Mouse (Mus musculus) midbrain, embryonic 12.5 days (tissue): ENCODE measurements at regions not wholly inside any gene's neighbourhood (a gene's known extent, or its start where the extent isn't known, plus 50 kb on each side); places are given as distances from the start of the nearest gene placed in this dataset.
A peak's percentile ranks its signal among the peaks of the same experiment; 100 is the strongest.

Experiments
- ATAC-seq: fragments of 200-750 bp; cut with Nextera tagmentation; 2 replicates; pipeline ENCODE4 v1.8.0; 2017; ENCODE audit warnings: low read depth, moderate TSS enrichment, moderate library complexity; ENCODE audit not compliant: low FRiP score
- H3K27ac ChIP-seq: fragments of 300-500 bp; sonication (generic); replicated peaks from 2 replicates; pipeline ENCODE4 v1.5.1; 2016; ENCODE audit warnings: mild to moderate bottlenecking
- H3K27me3 ChIP-seq: fragments of 300-500 bp; sonication (generic); 2 replicates; pipeline ENCODE4 v1.6.1; 2016; ENCODE audit warnings: mild to moderate bottlenecking
- H3K36me3 ChIP-seq: fragments of 300-500 bp; sonication (generic); 2 replicates; pipeline ENCODE4 v1.6.1; 2016
- H3K4me1 ChIP-seq: fragments of 300-500 bp; sonication (generic); 2 replicates; pipeline ENCODE4 v1.6.1; 2016
- H3K4me2 ChIP-seq: fragments of 300-500 bp; sonication (generic); replicated peaks from 2 replicates; pipeline ENCODE4 v1.6.1; 2016; ENCODE audit warnings: mild to moderate bottlenecking, moderate library complexity
- H3K4me3 ChIP-seq: fragments of 300-500 bp; sonication (generic); 2 replicates; pipeline ENCODE4 v1.5.1; 2016; ENCODE audit warnings: mild to moderate bottlenecking
- H3K9ac ChIP-seq: fragments of 300-500 bp; sonication (generic); replicated peaks from 2 replicates; pipeline ENCODE4 v1.6.1; 2016; ENCODE audit warnings: mild to moderate bottlenecking, moderate library complexity
- H3K9me3 ChIP-seq: fragments of 300-500 bp; sonication (generic); 2 replicates; pipeline ENCODE4 v1.6.1; 2016; ENCODE audit warnings: mild to moderate bottlenecking
- WGBS: fragments of 180-500 bp; shearing (Covaris S2); methylation state at CpG from one replicate; pipeline ENCODE4 v1.1.7; 2016; 5-methylcytosine and 5-hydroxymethylcytosine counted together

DNA sequence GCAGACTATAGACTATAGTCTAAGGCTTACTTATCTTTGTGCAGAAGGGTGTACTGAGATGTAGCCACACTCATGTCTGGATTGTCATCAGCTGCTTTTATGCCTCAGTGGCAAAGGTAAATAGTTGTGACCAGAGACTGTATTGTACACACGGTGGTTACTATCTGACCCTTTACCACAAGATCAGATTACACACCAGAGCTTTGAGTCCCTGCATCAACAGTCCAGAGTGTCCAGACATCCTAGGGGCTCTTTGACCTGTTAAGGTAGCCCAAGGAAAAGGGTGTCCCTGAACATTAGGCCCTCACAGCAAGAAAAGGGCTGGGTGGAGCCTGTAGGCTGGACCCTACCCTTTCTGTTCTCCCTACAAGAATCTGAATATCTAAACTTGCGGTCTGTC lies 436.4 kb downstream of the Fut8 start:
- Histone ChIP-seq H3K9me3 (no peaks in the 10 kb centered on the region), H3K27me3 (0 out of 2 replicates have a peak, but pooled peaks cover 4% of the 10 kb centered on the region), H3K9ac (no peak overlapping the region), H3K27ac (no peak overlapping the region), H3K36me3 (no peaks in the 10 kb centered on the region), H3K4me2 (no peak overlapping the region), H3K4me1 (peaks cover 9% of the 10 kb centered on the region; the same call in 1 of the 2 replicates), H3K4me3 (no peak overlapping the region)
- WGBS: 71% methylated on average over 2 of the region's 2 CpGs
- ATAC-seq: no peak

DNA sequence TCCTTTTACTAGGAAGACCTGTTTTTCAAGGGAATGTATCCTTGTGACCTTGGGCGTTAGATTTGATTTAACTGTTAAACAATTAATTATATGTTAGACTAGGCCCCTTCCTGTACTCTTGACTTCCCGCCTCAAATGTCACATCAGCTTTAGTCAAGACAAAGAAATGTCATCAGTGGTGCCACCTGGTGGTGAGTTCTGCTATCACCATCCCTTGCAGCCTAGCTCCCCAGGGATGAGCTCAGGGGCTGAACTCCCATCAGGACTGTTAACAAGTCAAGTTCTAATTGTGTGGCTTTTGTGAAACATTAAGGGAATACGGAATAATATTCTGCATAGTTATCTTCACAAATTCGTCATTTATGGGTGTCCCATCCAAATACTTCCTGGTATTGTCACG lies 436.8 kb downstream of the Fut8 start:
- WGBS: 82% methylated on average over 5 of the region's 5 CpGs

DNA sequence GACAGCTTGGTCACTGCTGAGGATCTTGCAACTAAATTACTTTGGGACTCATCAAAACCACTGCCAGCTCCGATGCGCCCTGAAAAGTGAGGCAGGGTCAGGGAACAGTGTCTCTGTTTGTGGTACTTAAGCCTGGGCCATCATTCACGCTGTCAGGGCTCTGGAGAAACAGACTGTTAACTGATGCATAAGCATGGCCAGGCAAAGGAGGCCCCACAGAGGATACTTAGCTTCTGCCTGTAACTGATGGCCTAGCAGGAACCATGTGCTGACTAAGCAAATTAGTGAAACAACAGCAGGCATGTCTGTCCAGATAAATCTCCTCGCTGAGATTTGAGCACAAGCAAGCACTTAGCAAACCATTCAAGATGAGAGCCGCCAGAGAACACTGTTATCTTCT lies 440.1 kb downstream of the Fut8 start:
- H3K27me3 ChIP-seq: no peaks in the 10 kb centered on the region
- H3K27ac ChIP-seq: 0 out of 2 replicates have a peak overlapping the region, but pooled peaks have one; percentile 22
- WGBS: 67% methylated on average over 5 of the region's 5 CpGs
- H3K9me3 ChIP-seq: no peaks in the 10 kb centered on the region
- no peak overlapping the region for H3K9ac ChIP-seq
- H3K4me3 ChIP-seq: no peak overlapping the region
- H3K4me2 ChIP-seq: no peak overlapping the region
- 0 out of 2 replicates have a peak, but pooled peaks cover 4% of the 10 kb centered on the region for H3K4me1 ChIP-seq
- peak; percentile 34; the same call in 1 of the 2 replicates for ATAC-seq
- H3K36me3 ChIP-seq: no peaks in the 10 kb centered on the region

More for the DNA sequence above, 436.8 kb downstream of the Fut8 start:
- no peak overlapping the region for H3K27ac ChIP-seq
- no peak overlapping the region for H3K4me3 ChIP-seq
- H3K9me3 ChIP-seq: no peaks in the 10 kb centered on the region
- H3K4me2 ChIP-seq: no peak overlapping the region
- H3K9ac ChIP-seq: no peak overlapping the region
- H3K36me3 ChIP-seq: no peaks in the 10 kb centered on the region
- 0 out of 2 replicates have a peak, but pooled peaks cover 4% of the 10 kb centered on the region for H3K27me3 ChIP-seq
- peaks cover 9% of the 10 kb centered on the region; the same call in 1 of the 2 replicates for H3K4me1 ChIP-seq
- ATAC-seq: no peak

- H3K4me3 ChIP-seq: no peak overlapping the region
- no peaks in the 10 kb centered on the region for H3K9me3 ChIP-seq
- ATAC-seq: no peak
- no peak overlapping the region for H3K9ac ChIP-seq
- H3K27me3 ChIP-seq: no peaks in the 10 kb centered on the region
- H3K27ac ChIP-seq: no peak overlapping the region
- H3K4me2 ChIP-seq: no peak overlapping the region
- WGBS: 79% methylated on average over 6 of the region's 6 CpGs
- peaks cover 8% of the 10 kb centered on the region; the same call in 1 of the 2 replicates for H3K4me1 ChIP-seq
- no peaks in the 10 kb centered on the region for H3K36me3 ChIP-seq
Observed at GRCm38 (mm10) chr12:77694101-77694500, 456.2 kb downstream of the Fut8 start.

DNA sequence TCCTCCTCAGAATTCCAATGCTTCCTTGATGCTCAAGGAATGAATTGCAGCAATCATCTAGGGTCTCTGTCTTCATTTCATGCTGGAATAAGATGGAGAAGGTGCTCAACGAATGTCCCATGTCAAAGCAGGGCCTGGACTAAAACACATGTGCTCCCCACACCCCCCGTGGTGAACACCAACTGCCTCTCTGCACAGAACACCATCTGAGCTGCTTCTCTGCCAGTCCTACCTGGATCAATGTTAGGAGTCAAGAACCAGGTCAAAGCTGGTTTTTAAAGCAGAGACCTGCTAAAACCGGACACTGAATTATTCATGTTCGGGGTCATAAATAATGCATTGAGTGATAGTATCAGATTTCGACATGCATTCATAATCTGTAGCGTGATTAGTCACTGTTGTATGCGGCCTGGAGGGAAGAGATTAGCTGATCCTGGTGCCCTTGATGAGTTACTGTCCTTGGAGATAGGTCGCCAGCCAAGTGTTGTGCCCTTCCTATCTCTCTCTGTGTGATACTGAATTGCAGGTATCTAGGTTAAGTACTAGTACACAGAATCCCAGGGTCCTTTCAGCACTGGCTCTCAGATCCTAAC lies 458.2 kb downstream of the Fut8 start:
- 49% methylated on average over 8 of the region's 8 CpGs for WGBS
- Histone ChIP-seq H3K27ac (peak overlapping the region; percentile 32; the same call in 1 of the 2 replicates), H3K36me3 (no peaks in the 10 kb centered on the region), H3K27me3 (no peaks in the 10 kb centered on the region), H3K4me2 (no peak overlapping the region), H3K9ac (no peak overlapping the region), H3K9me3 (no peaks in the 10 kb centered on the region), H3K4me1 (peaks cover 8% of the 10 kb centered on the region; the same call in 1 of the 2 replicates), H3K4me3 (no peak overlapping the region)
- ATAC-seq: peak; percentile 54

DNA sequence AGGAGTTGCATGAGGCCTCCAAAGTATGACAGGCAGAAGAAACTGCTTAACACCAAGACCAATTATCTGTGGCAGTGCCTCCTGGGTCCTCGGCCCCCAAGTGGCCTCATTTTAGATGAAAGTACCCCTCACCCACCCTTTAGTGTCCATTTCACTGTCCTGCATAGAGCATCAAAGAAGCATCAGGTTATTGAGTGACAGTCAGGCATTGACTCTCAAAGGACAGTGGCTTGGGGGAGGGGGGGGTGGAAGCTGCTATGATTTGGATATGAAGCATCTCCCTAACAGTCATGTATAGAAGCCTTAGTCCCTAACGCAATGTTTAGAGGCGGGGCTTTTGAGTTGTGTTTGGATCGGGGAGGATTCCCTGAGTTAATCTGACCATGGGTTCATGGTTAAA lies 458.7 kb downstream of the Fut8 start:
- no peak overlapping the region for H3K4me3 ChIP-seq
- H3K4me2 ChIP-seq: no peak overlapping the region
- WGBS: 79% methylated on average over 4 of the region's 4 CpGs
- H3K9me3 ChIP-seq: no peaks in the 10 kb centered on the region
- no peaks in the 10 kb centered on the region for H3K27me3 ChIP-seq
- H3K9ac ChIP-seq: no peak overlapping the region
- ATAC-seq: no peak; the same call in 1 of the 2 replicates
- H3K27ac ChIP-seq: peak overlapping the region; percentile 32; the same call in 1 of the 2 replicates
- no peaks in the 10 kb centered on the region for H3K36me3 ChIP-seq
- peaks cover 8% of the 10 kb centered on the region; the same call in 1 of the 2 replicates for H3K4me1 ChIP-seq

DNA sequence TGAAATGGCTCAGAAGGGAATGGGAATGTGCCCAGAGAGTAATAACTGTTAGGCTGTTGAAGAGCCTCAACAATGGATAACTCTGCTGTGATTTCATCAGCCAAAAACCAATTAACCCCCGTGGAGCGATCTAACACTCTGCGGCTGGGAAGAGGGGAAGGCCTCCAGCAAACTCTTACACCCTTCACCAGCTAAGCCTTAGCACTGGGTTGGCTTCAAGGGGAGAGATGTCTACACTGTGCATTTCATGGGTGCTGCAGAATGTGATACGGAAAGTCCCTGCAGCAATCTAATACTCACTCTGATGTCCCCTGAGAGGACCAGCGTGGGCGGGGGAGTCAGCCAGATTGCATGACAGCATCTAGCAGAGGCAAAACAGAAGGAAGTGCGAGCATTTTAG lies 460.2 kb downstream of the Fut8 start:
- ATAC-seq: no peak

DNA sequence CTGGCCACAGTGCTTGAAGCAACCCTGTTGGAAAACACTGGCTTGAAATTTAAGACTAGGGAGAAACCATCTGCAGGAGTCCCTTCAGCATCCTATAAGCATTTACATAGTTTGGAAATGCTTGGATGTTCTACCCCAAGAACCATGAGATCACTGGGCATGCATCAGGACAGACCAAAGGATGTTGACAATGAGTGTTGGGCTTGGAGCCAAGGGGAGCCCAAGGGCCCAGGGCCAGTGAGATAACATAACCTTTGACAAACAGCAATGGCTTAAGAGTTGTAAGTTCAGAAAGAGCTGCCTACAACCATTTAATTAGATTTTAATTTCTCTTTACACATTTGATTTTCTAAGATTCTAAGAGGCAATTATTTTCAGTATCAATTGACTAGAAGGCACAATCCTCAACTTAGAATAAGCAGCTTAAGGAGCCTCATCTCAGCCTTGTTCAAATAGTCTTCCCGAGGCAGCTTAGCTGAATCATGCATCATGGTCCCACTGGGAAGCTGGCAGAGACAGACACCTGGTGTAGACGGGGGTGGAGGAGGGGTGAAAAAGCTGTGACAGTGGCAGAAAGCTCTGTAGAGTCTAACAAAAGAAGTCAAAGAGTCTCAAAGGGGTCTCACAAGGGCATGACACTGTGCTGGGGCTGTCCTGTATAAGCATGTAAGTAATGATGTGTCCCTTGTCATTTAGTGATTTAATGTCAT lies 462.1 kb downstream of the Fut8 start:
- no peaks in the 10 kb centered on the region for H3K9me3 ChIP-seq
- ATAC-seq: 0 out of 2 replicates have a peak, but pooled peaks have one; percentile 23
- no peaks in the 10 kb centered on the region for H3K27me3 ChIP-seq
- H3K4me3 ChIP-seq: no peak overlapping the region
- 16% methylated on average over 2 of the region's 2 CpGs for WGBS
- no peak overlapping the region for H3K27ac ChIP-seq
- no peak overlapping the region for H3K4me2 ChIP-seq
- no peaks in the 10 kb centered on the region for H3K36me3 ChIP-seq
- H3K9ac ChIP-seq: no peak overlapping the region
- H3K4me1 ChIP-seq: peaks cover 8% of the 10 kb centered on the region; the same call in 1 of the 2 replicates

More for the DNA sequence above, 460.2 kb downstream of the Fut8 start:
- H3K4me3 ChIP-seq: no peak overlapping the region
- no peaks in the 10 kb centered on the region for H3K27me3 ChIP-seq
- H3K9me3 ChIP-seq: no peaks in the 10 kb centered on the region
- H3K4me1 ChIP-seq: peaks cover 8% of the 10 kb centered on the region; the same call in 1 of the 2 replicates
- H3K4me2 ChIP-seq: no peak overlapping the region
- H3K27ac ChIP-seq: no peak overlapping the region
- 77% methylated on average over 7 of the region's 7 CpGs for WGBS
- H3K9ac ChIP-seq: no peak overlapping the region
- H3K36me3 ChIP-seq: no peaks in the 10 kb centered on the region

GRCm38 (mm10) chr12:77715506-77715905 lies 477.6 kb downstream of the Fut8 start:
- Histone ChIP-seq H3K9ac (no peak overlapping the region), H3K9me3 (no peaks in the 10 kb centered on the region), H3K4me2 (no peak overlapping the region), H3K4me1 (peaks cover 10% of the 10 kb centered on the region), H3K27ac (peak overlapping the region; percentile 56), H3K36me3 (no peaks in the 10 kb centered on the region), H3K4me3 (no peak overlapping the region), H3K27me3 (no peaks in the 10 kb centered on the region)
- 73% methylated on average over 7 of the region's 7 CpGs for WGBS
- no peak for ATAC-seq

DNA sequence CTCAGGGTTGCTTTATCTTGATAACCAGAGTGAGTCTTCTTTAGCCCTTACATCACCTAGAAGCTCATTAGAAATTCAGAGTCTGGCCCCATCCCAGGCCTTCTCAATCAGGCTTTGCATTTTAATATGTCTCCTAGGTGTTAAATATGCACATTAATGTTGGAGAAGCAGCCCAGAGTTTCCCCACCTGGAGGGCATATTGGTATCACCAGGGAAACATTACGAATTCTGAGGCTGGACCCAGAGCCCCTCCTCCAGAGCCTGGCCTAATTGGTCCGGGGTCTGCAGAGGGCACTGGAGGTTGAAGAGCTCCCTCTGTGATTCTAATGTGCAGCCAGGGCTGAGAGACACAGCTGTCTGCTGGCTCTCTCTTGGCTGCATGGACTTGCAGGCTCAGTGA lies 478.1 kb downstream of the Fut8 start:
- no peaks in the 10 kb centered on the region for H3K27me3 ChIP-seq
- H3K36me3 ChIP-seq: no peaks in the 10 kb centered on the region
- H3K4me3 ChIP-seq: no peak overlapping the region
- no peak overlapping the region for H3K4me2 ChIP-seq
- no peak overlapping the region for H3K9ac ChIP-seq
- peak; percentile 94 for ATAC-seq
- peak overlapping the region; percentile 56 for H3K27ac ChIP-seq
- 6% methylated on average over 2 of the region's 2 CpGs for WGBS
- H3K9me3 ChIP-seq: no peaks in the 10 kb centered on the region
- peaks cover 10% of the 10 kb centered on the region for H3K4me1 ChIP-seq

GRCm38 (mm10) chr12:77727766-77728165 lies 466.3 kb upstream of the Gm6657 start:
- Histone ChIP-seq H3K9me3 (no peaks in the 10 kb centered on the region), H3K4me2 (no peak overlapping the region), H3K27ac (no peak overlapping the region), H3K4me3 (no peak overlapping the region), H3K9ac (no peak overlapping the region), H3K36me3 (no peaks in the 10 kb centered on the region), H3K4me1 (no peaks in the 10 kb centered on the region), H3K27me3 (no peaks in the 10 kb centered on the region)
- no peak for ATAC-seq
- WGBS: 48% methylated on average over 4 of the region's 4 CpGs

- Histone ChIP-seq H3K9ac (no peak overlapping the region), H3K36me3 (no peaks in the 10 kb centered on the region), H3K4me3 (no peak overlapping the region), H3K9me3 (no peaks in the 10 kb centered on the region), H3K4me2 (no peak overlapping the region), H3K4me1 (peaks cover 10% of the 10 kb centered on the region; the same call in 1 of the 2 replicates), H3K27ac (no peak overlapping the region), H3K27me3 (no peaks in the 10 kb centered on the region)
- ATAC-seq: no peak
- WGBS: 73% methylated on average over 6 of the region's 6 CpGs
Observed at GRCm38 (mm10) chr12:77739047-77739760, 454.8 kb upstream of the Gm6657 start.
